Mouse (Mus musculus): Measurements from ENCODE around the gene H2-T3.

- TF ChIP-seq CTCF (IDR thresholded peaks at IDR 0.05; ENCODE audit: borderline replicate concordance, extremely low read depth, insufficient read depth, insufficient read length) (no peak), POLR2A (IDR thresholded peaks at IDR 0.05; ENCODE audit: borderline replicate concordance, extremely low read depth, insufficient read depth, insufficient read length, poor library complexity, severe bottlenecking) (no peak)
Observed at GRCm38 (mm10) chr17:36205456-36205855, 15.4 kb upstream of the H2-T3 start.

All from brain, embryonic 14.5 days (tissue).